Mouse (Mus musculus): ENCODE results near the gene Aebp2.

Aebp2 gene

GRCm38 (mm10) chr6:140697994-140698393 lies 75.5 kb downstream of the Aebp2 start:
- DNase-seq (ENCODE audit: low spot score in 2 of 2), result no peak

GRCm38 (mm10) chr6:140698596-140698995 lies 76.1 kb downstream of the Aebp2 start:
- no peak for DNase-seq (ENCODE audit: low spot score in 2 of 2)

GRCm38 (mm10) chr6:140701259-140701658 lies 78.8 kb downstream of the Aebp2 start:
- DNase-seq (ENCODE audit: low spot score in 2 of 2), result no peak

- no peak for DNase-seq (ENCODE audit: low spot score in 2 of 2)
Observed at GRCm38 (mm10) chr6:140705132-140705531, 82.7 kb downstream of the Aebp2 start.

GRCm38 (mm10) chr6:140706056-140706455 lies 83.6 kb downstream of the Aebp2 start:
- no peak for DNase-seq (ENCODE audit: low spot score in 2 of 2)

GRCm38 (mm10) chr6:140708059-140708458 lies 85.6 kb downstream of the Aebp2 start:
- DNase-seq (ENCODE audit: low spot score in 2 of 2), result no peak

- no peak for DNase-seq (ENCODE audit: low spot score in 2 of 2)
Observed at GRCm38 (mm10) chr6:140709415-140710107, 87.1 kb downstream of the Aebp2 start.

- peak; percentile 33 to 48 for DNase-seq (ENCODE audit: low spot score in 2 of 2)
Observed at GRCm38 (mm10) chr6:140712754-140713153, 90.3 kb downstream of the Aebp2 start.

GRCm38 (mm10) chr6:140714905-140715365 lies 92.5 kb downstream of the Aebp2 start:
- DNase-seq (ENCODE audit: low spot score in 2 of 2), result peak; percentile 35 to 36

GRCm38 (mm10) chr6:140722058-140722457 lies 99.6 kb downstream of the Aebp2 start:
- no peak for DNase-seq (ENCODE audit: low spot score in 2 of 2)
